Mouse (Mus musculus): ENCODE data around the gene Snx8. TPM values are rescaled to one million over a fixed set of nuclear protein-coding genes. Genes with fewer than 3 reads are reported as not detected.

The Snx8 gene
- polyA plus RNA-seq, 1 experiment from 2014 or later, result 14.0 TPM

DNA sequence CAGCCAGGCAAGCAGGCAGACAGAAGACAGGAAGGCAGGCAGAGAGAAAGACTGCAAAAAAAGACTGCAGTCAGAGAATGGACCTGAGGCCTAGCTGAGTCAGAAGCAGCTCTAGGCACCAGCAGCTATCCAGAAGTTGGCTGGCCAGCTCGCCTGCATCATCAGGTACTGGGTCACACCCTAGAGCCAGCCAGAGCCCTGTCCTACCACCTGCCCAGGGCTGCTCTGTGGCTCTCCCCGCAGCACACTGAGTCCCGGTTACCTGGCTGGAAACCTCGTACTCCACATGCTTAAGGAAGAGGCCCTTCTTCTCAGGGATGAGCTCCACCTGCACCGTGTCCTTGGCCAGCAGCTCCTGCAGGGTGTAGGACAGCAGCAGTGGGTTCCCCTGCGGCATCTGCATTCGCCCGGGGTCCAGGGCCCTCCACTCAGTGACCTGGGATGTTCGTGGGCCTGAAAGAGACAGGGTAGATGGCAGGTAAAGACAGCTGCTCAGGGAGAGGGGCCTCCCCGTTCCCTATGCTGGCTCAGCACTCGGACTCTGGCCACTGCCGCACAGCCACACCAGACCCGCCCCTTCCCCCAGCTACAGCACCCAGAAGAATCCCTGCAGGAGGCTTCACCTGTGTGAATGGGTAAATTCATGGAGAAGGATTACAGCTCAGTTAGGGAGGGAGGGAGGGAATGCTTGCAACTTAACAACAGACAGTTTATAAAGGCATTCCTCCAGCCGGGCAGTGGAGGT lies 29.0 kb downstream of the Snx8 start:
- H3K9ac ChIP-seq, result no peak overlapping the region
- H3K4me2 ChIP-seq, result no peak overlapping the region
- no peaks in the 10 kb centered on the region for H3K27me3 ChIP-seq (replicated peaks)
- 75% methylated on average over 14 of the region's 14 CpGs for WGBS (ENCODE audit: insufficient replicate concordance)
- no peaks in the 10 kb centered on the region; the same call in 1 of the 2 replicates for H3K9me3 ChIP-seq (replicated peaks)
- ATAC-seq, result no peak
- H3K36me3 ChIP-seq, result peaks cover 61% of the 10 kb centered on the region
- no peak overlapping the region for H3K27ac ChIP-seq
- H3K4me1 ChIP-seq, result no peaks in the 10 kb centered on the region
- H3K4me3 ChIP-seq, result no peak overlapping the region

DNA sequence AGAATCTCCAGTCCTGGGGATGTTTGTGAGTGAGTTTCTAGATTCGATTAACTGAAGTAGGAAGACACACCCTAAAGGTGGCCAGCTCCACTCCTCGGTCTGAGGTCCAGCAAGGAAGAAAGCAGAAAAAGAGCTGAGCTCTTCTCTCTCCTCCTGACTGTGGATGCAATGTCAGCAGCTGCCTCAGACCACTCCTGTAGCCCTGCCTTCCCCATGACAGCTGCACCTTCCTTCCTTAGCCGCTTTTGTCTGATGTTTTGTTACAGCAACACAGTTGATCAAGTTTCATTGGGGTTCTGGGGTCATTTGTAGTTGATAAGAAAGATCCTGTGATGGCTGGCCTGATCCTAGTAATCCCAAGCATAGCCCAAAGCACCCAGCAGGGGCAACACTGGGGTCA lies 31.6 kb downstream of the Snx8 start:
- no peak overlapping the region for H3K27ac ChIP-seq
- H3K9me3 ChIP-seq (replicated peaks), result no peaks in the 10 kb centered on the region
- 79% methylated on average over 3 of the region's 3 CpGs for WGBS (ENCODE audit: insufficient replicate concordance)
- H3K4me1 ChIP-seq, result no peaks in the 10 kb centered on the region
- H3K27me3 ChIP-seq (replicated peaks), result no peaks in the 10 kb centered on the region
- H3K4me2 ChIP-seq, result no peak overlapping the region
- H3K4me3 ChIP-seq, result no peak overlapping the region
- H3K9ac ChIP-seq, result no peak overlapping the region
- no peak for ATAC-seq
- H3K36me3 ChIP-seq, result peaks cover 78% of the 10 kb centered on the region

DNA sequence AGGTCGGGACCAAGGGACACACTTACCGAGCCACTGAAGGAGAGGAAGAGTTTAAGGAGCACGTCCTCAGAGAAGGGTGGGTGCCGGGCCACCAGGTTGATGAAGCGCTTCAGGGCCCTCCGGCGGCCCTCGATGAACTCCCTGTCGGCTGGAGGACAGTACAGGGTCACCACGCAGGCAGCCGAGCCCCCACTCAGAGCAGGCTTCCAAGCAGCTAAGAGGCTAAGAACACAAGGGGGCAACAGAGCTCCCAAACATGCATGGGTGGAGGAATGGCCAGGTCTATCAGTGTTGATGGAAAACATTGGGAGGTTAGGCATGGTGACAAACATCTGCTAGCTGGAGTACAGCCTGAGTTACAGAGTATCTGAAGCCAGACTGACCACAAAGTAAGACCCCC lies 33.1 kb downstream of the Snx8 start:
- no peak overlapping the region for H3K27ac ChIP-seq
- no peak overlapping the region for H3K4me2 ChIP-seq
- H3K4me1 ChIP-seq, result no peaks in the 10 kb centered on the region
- no peaks in the 10 kb centered on the region for H3K27me3 ChIP-seq (replicated peaks)
- no peak overlapping the region for H3K4me3 ChIP-seq
- WGBS (ENCODE audit: insufficient replicate concordance), result 85% methylated on average over 11 of the region's 11 CpGs
- H3K36me3 ChIP-seq, result peaks cover 93% of the 10 kb centered on the region
- no peak for ATAC-seq
- no peak overlapping the region for H3K9ac ChIP-seq
- no peaks in the 10 kb centered on the region for H3K9me3 ChIP-seq (replicated peaks)

DNA sequence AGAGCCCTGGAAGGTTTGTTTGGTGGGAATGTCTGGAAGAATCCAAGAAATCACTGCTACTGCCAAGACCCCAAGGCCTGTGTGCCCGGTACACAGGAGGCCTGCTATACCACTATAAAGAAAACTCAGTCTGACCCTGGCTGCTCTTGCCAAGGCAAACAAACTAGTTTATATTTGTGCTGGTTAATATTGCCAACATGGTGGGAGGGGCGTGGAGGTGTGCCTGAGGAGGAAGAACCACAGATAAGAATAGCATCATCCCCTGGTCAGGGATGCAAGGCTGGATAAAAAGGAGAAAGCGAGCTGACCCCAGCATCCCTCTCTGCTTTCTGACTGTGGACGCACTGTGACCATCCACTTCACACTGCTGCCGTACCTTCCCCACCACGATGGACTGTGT lies 36.7 kb downstream of the Snx8 start:
- ATAC-seq, result no peak
- Histone ChIP-seq H3K9me3 (replicated peaks) (no peaks in the 10 kb centered on the region), H3K4me1 (peaks cover 10% of the 10 kb centered on the region; the same call in 1 of the 2 replicates), H3K36me3 (peaks cover 83% of the 10 kb centered on the region), H3K27ac (no peak overlapping the region), H3K27me3 (replicated peaks) (no peaks in the 10 kb centered on the region), H3K9ac (no peak overlapping the region), H3K4me2 (no peak overlapping the region), H3K4me3 (no peak overlapping the region)
- 80% methylated on average over 6 of the region's 6 CpGs for WGBS (ENCODE audit: insufficient replicate concordance)

DNA sequence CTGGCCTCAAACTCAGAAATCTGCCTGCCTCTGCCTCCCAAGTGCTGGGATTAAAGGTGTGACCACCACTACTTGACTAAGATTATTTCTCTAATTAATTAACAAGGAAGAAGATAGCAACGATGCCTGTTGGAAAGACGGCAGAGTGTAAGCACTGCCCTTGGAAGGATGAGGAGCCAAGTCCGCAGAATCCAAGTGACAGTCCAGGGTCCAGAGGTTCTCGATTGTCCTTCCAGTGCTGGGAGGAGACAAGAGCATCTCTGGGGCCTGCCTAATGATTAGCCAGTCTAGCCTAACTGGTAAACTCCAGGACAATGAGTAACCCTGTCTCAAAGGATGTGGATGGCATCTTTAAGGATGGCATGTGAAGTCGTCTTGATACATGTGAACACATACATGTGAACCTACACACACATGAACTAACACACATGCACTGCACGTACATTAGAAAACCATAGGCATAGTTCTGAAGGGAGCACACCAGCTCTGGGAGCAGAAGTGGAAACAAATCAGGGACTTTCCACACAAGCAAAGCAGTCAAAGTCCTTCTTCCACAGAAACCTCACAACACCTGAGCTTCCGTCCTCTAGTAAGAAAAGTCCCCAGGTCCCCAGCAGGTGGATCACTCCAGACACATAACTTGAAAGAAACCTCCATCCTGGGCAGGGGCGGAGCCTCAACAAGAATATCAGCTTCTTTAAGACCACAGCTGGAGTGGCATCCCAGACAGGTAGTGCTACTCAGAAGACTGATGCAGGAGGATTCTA lies 38.1 kb downstream of the Snx8 start:
- no peak for ATAC-seq
- Histone ChIP-seq H3K4me1 (peaks cover 10% of the 10 kb centered on the region; the same call in 1 of the 2 replicates), H3K27me3 (replicated peaks) (no peaks in the 10 kb centered on the region), H3K4me3 (no peak overlapping the region), H3K9me3 (replicated peaks) (no peaks in the 10 kb centered on the region), H3K4me2 (no peak overlapping the region), H3K9ac (no peak overlapping the region), H3K27ac (no peak overlapping the region), H3K36me3 (peaks cover 80% of the 10 kb centered on the region)
- 83% methylated on average over 8 of the region's 8 CpGs for WGBS (ENCODE audit: insufficient replicate concordance)

DNA sequence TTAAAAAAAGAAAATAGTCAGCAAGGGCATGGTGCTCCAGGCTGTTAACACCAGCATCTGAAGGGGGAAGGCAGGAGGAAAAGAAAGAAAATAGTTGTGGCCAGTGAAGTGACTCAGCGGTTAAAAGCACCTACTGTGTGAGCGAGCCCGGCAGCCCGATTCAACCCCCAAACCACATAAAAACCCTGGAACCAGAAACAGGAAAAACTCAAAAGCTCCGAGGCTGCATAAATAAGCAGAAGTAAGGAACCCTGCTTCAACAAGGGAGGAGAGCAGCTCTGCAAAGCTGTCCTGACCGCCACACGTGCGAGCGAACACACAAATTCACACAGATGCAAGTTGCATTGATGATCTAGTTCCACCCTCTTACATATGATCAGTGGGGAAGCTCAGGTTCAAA lies 39.2 kb downstream of the Snx8 start:
- H3K36me3 ChIP-seq, result peaks cover 79% of the 10 kb centered on the region
- no peak for ATAC-seq
- no peak overlapping the region for H3K9ac ChIP-seq
- H3K4me2 ChIP-seq, result no peak overlapping the region
- no peak overlapping the region for H3K27ac ChIP-seq
- 62% methylated on average over 9 of the region's 9 CpGs for WGBS (ENCODE audit: insufficient replicate concordance)
- H3K27me3 ChIP-seq (replicated peaks), result no peaks in the 10 kb centered on the region
- H3K9me3 ChIP-seq (replicated peaks), result no peaks in the 10 kb centered on the region
- no peak overlapping the region for H3K4me3 ChIP-seq
- H3K4me1 ChIP-seq, result peaks cover 10% of the 10 kb centered on the region; the same call in 1 of the 2 replicates

DNA sequence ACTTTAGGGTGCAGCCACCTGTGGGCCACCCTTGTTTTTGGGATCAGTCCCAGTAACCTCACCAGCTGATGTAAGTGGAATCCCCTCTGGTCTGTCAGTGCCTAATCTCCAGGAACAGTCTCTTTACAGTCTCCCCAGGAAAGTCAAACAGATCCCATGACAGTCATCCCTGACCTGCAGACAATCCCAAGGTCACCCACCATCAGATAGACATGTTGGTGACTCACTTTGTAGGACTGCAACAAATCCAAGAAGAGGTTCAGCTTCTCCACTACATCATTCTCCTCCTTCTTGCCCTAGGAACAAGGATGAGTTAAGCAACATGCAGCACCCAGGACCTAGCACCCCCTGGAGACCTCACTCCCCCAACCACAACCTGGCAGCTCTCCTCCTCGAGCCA lies 43.0 kb downstream of the Snx8 start:
- Histone ChIP-seq H3K9ac (no peak overlapping the region), H3K9me3 (replicated peaks) (no peaks in the 10 kb centered on the region), H3K27ac (no peak overlapping the region), H3K27me3 (replicated peaks) (no peaks in the 10 kb centered on the region), H3K4me2 (no peak overlapping the region), H3K4me3 (no peak overlapping the region), H3K36me3 (peaks cover 76% of the 10 kb centered on the region), H3K4me1 (peaks cover 10% of the 10 kb centered on the region; the same call in 1 of the 2 replicates)
- no peak for ATAC-seq
- 50% methylated on average over 1 of the region's 1 CpGs for WGBS (ENCODE audit: insufficient replicate concordance)

DNA sequence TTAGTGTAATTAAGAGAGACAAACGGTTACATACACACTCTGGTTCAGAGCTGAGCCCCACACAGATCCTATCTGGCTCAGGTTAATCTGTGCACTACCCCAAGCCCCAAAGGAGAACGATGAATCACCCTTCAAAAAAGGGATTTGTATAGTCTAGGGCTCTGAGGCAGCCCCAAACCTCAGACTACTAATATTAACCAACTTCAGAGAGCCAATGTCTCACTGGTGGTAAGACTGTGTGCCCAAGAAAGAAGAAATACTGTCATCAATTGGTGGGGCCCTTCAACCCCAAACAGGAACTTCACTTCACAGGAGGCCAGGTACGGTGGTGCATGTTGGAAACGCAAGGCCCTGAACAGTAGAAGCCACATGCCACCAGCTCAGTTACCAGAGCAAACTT lies 43.8 kb downstream of the Snx8 start:
- H3K9me3 ChIP-seq (replicated peaks), result no peaks in the 10 kb centered on the region
- no peaks in the 10 kb centered on the region for H3K27me3 ChIP-seq (replicated peaks)
- no peak for ATAC-seq
- no peak overlapping the region for H3K4me3 ChIP-seq
- H3K36me3 ChIP-seq, result peaks cover 76% of the 10 kb centered on the region
- peaks cover 10% of the 10 kb centered on the region; the same call in 1 of the 2 replicates for H3K4me1 ChIP-seq
- no peak overlapping the region for H3K27ac ChIP-seq
- no peak overlapping the region for H3K9ac ChIP-seq
- no peak overlapping the region for H3K4me2 ChIP-seq
- WGBS (ENCODE audit: insufficient replicate concordance), result 84% methylated on average over 4 of the region's 4 CpGs

DNA sequence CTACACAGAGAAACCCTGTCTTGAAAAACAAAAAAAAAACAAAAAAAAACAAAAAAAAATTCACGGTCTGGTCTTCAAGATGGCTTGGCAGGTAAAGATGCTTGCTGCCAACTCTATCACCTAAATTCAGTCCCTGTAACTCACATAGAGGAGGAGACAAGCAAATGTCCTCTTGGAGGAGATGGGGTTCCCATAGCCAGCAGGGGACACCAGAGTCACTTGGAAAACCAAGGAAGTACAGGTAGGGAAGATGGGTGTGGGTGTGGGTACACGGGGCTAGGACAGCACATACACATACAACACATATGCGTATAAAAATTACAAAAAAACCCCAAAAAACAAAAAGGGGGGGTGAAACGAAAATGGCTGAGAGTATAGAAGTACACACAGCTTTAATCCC lies 46.2 kb downstream of the Snx8 start:
- peaks cover 90% of the 10 kb centered on the region for H3K36me3 ChIP-seq
- WGBS (ENCODE audit: insufficient replicate concordance), result 81% methylated on average over 4 of the region's 4 CpGs

DNA sequence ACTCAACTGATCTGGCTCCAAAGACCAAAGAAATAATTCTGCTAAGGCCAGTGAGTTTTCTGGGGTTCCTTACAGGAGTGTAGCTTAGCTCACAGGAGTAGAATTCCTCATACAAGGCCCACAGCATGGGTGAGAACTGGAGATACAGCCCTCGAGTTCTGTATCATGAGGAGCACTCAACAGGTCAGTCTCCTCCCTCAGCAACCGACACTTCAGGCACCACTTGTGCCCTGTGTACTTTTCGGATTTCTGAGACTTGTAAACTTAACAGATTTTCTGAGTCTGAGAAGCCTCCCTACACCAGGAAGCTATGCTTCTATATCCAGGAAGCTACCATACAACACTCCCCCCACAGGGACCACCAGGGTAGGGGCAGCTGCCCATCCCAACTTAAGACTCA lies 49.2 kb downstream of the Snx8 start:
- no peaks in the 10 kb centered on the region for H3K4me1 ChIP-seq
- H3K4me3 ChIP-seq, result no peak overlapping the region
- H3K36me3 ChIP-seq, result peaks cover 86% of the 10 kb centered on the region
- H3K4me2 ChIP-seq, result no peak overlapping the region
- no peaks in the 10 kb centered on the region for H3K27me3 ChIP-seq (replicated peaks)
- no peak overlapping the region for H3K9ac ChIP-seq
- WGBS (ENCODE audit: insufficient replicate concordance), result 72% methylated on average over 3 of the region's 3 CpGs
- no peak for ATAC-seq
- H3K27ac ChIP-seq, result no peak overlapping the region
- H3K9me3 ChIP-seq (replicated peaks), result 0 out of 2 replicates have a peak, but pooled peaks cover 3% of the 10 kb centered on the region

More for the DNA sequence above, 46.2 kb downstream of the Snx8 start:
- Histone ChIP-seq H3K27ac (no peak overlapping the region), H3K9ac (no peak overlapping the region), H3K27me3 (replicated peaks) (no peaks in the 10 kb centered on the region), H3K4me1 (no peaks in the 10 kb centered on the region), H3K4me2 (no peak overlapping the region), H3K4me3 (no peak overlapping the region), H3K9me3 (replicated peaks) (0 out of 2 replicates have a peak, but pooled peaks cover 3% of the 10 kb centered on the region)
- ATAC-seq, result no peak

DNA sequence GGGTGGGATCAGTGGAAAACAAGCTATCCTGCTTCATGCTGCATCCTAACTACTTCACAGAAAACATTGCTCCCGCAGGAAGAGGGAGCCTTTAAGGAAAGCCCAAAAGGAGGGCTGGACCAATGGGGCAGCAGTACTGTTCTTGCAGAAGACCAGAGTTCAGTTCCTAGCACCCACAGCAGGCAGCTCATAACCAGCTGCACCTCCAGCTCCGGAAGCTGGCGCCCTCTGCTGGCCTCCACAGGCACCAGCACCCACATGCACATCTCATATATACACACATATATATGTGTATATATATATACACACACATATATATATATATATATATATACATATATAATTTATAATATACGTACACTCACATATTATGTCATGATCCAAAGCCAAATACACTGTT lies 50.3 kb downstream of the Snx8 start:
- H3K4me2 ChIP-seq, result no peak overlapping the region
- ATAC-seq, result no peak
- no peaks in the 10 kb centered on the region for H3K4me1 ChIP-seq
- 0 out of 2 replicates have a peak, but pooled peaks cover 3% of the 10 kb centered on the region for H3K9me3 ChIP-seq (replicated peaks)
- no peaks in the 10 kb centered on the region for H3K27me3 ChIP-seq (replicated peaks)
- peaks cover 75% of the 10 kb centered on the region for H3K36me3 ChIP-seq
- H3K9ac ChIP-seq, result no peak overlapping the region
- WGBS (ENCODE audit: insufficient replicate concordance), result 80% methylated on average over 4 of the region's 4 CpGs
- no peak overlapping the region for H3K4me3 ChIP-seq
- no peak overlapping the region for H3K27ac ChIP-seq

DNA sequence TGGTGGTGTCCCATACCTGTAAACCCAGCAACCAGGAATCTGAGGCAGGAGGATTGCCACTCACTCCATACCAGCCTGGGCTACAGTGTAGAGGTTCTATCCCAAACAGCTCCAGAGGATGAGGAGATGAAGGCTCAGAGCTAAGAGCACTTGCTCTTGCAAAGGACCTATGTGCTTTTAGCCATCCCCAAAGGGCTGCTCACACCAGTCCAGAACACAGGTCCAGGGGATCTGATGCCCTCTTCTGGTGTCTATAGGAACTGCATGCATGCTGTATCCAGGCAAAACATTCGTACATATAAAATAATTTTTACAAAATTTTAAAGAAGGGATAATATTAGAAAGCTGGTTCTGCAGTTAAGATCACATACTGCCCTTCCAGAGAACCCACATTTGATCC lies 52.4 kb downstream of the Snx8 start:
- 68% methylated on average over 1 of the region's 1 CpGs for WGBS (ENCODE audit: insufficient replicate concordance)
- Histone ChIP-seq H3K36me3 (peaks cover 58% of the 10 kb centered on the region), H3K4me3 (no peak overlapping the region), H3K4me1 (peaks cover 12% of the 10 kb centered on the region), H3K4me2 (no peak overlapping the region), H3K9me3 (replicated peaks) (0 out of 2 replicates have a peak, but pooled peaks cover 3% of the 10 kb centered on the region), H3K27me3 (replicated peaks) (no peaks in the 10 kb centered on the region), H3K9ac (no peak overlapping the region), H3K27ac (no peak overlapping the region)
- ATAC-seq, result no peak

Measured in liver, embryonic 12.5 days (tissue).